Mouse (Mus musculus) cortical plate, adult 2 months (tissue): ENCODE results near the gene Edn2. TPM values are rescaled to one million over a fixed set of nuclear protein-coding genes. Genes with fewer than 3 reads are reported as not detected.
A peak's percentile ranks its signal among the peaks of the same experiment; 100 is the strongest.

Source experiments
- H3K27ac ChIP-seq: fragments of 200-500 bp; 2 replicates; pipeline ENCODE4 v1.5.1; 2012; ENCODE audit warnings: low read length, control low read depth, inconsistent platforms; ENCODE audit not compliant: insufficient read depth
- H3K4me1 ChIP-seq: fragments of 200-500 bp; 2 replicates; pipeline ENCODE4 v1.6.1; 2011; ENCODE audit warnings: low read length; ENCODE audit not compliant: control insufficient read depth, insufficient read depth
- H3K4me3 ChIP-seq: fragments of 200-500 bp; 2 replicates; pipeline ENCODE4 v1.5.1; 2011; ENCODE audit warnings: mild to moderate bottlenecking, low read length, control low read depth; ENCODE audit not compliant: insufficient read depth
- CTCF ChIP-seq: fragments of 200-500 bp; IDR thresholded peaks from 2 replicates; pipeline ENCODE4 v1.5.1; 2011; ENCODE audit warnings: mild to moderate bottlenecking, control low read depth, low read length; ENCODE audit not compliant: insufficient read depth; ENCODE audit errors: extremely low read depth
- POLR2A ChIP-seq: fragments of 200-500 bp; IDR thresholded peaks from 2 replicates; pipeline ENCODE4 v1.6.1; 2011; ENCODE audit warnings: mild to moderate bottlenecking, low read length, control low read depth; ENCODE audit not compliant: insufficient read depth; ENCODE audit errors: extremely low read depth
- polyA plus RNA-seq: library from polyadenylated mRNA; depleted of rRNA; stranded (reverse); fragments of >200 nt; gene quantifications from 2 replicates; pipeline ENCODE4 v1.2.3, GENCODE M21; 2012

Edn2 gene
- polyA plus RNA-seq, 1 experiment: 0.13 TPM

GRCm38 (mm10) chr4:120172050-120172684 is 11.2 kb downstream of the Edn2 start:
- no peak for TF ChIP-seq CTCF
- Histone ChIP-seq H3K27ac (no peak overlapping the region), H3K4me1 (no peaks in the 10 kb centered on the region), H3K4me3 (no peak overlapping the region)

- TF ChIP-seq POLR2A: no peak
- TF ChIP-seq CTCF: no peak
- no peak overlapping the region for H3K27ac ChIP-seq
Measured at GRCm38 (mm10) chr4:120179123-120179522, 18.1 kb downstream of the Edn2 start.

DNA sequence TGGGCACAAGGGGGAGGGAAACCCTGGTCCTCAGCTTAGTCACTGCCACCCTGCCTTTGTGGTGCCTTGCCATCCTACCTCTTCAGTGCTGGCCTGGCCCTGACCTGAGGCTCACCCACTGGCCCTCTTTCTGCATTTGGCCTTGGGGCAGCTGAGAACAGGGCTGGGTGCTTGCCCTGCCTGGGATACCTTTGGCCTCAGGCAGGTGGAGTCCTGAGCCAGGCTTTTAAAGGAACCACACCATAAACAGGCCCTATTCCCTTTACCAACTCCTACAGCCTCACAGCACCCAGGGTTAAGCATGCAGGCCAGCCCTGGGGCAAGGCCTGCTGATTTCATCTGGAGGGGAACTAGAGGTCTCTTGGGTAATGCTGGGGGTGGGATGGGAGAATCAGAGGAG is 19.5 kb downstream of the Edn2 start:
- no peak for TF ChIP-seq CTCF
- TF ChIP-seq POLR2A: no peak
- Histone ChIP-seq H3K4me3 (no peak overlapping the region), H3K27ac (no peak overlapping the region), H3K4me1 (no peaks in the 10 kb centered on the region)

More at GRCm38 (mm10) chr4:120179123-120179522, 18.1 kb downstream of the Edn2 start:
- H3K4me3 ChIP-seq: no peak overlapping the region
- H3K4me1 ChIP-seq: no peaks in the 10 kb centered on the region

GRCm38 (mm10) chr4:120184374-120184991 is 23.5 kb downstream of the Edn2 start:
- TF ChIP-seq CTCF: no peak
- TF ChIP-seq POLR2A: no peak
- Histone ChIP-seq H3K4me3 (no peak overlapping the region), H3K4me1 (no peaks in the 10 kb centered on the region), H3K27ac (no peak overlapping the region)

DNA sequence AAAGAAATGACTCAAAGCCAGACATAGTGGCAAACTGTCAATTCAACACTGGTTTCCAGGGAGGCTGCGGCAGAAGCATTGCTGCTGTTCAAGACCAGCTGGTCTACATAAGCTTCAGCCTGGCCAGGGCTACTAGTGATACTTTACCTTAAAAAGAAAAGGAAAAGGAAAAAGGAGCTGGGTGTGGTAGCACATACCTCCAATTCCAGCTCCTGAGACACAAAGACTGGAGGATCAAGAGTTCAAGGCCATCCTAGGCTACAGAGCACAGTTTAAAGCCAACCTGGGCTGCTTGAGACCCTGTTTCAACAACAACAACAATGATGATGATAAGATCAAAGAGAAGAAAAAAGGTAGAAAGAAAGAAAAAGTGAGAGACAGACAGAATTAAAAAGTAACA is 25.4 kb downstream of the Edn2 start:
- TF ChIP-seq POLR2A (no peak), CTCF (no peak)

DNA sequence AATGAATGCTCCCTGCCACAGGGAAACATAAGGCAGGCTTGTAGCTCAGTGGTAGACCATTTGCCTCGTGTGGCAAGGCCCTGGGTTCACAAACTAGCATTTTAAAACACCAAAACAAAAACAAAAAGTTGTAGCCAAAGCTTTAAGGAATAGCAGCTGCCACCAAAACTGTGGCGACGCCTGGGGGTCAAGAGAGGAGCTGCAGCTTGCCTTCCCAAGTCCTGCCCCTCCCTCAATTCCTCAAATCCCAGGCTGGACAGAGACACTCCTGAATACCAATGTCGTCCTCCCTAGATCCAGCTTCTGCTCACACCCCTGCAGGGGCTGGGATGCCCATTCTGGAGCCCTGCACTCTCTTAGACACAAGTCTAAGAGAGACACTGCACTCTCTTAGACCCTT is 25.9 kb downstream of the Edn2 start:
- TF ChIP-seq CTCF (0 out of 2 replicates have a peak, but pooled peaks have one; percentile 24), POLR2A (no peak)
- no peak overlapping the region for H3K4me3 ChIP-seq
- H3K27ac ChIP-seq: no peak overlapping the region
- no peaks in the 10 kb centered on the region for H3K4me1 ChIP-seq

More for the DNA sequence above, 25.4 kb downstream of the Edn2 start:
- Histone ChIP-seq H3K4me1 (no peaks in the 10 kb centered on the region), H3K4me3 (no peak overlapping the region), H3K27ac (no peak overlapping the region)

- H3K27ac ChIP-seq: no peak overlapping the region
- no peak overlapping the region for H3K4me3 ChIP-seq
- TF ChIP-seq CTCF (no peak), POLR2A (no peak)
- H3K4me1 ChIP-seq: no peaks in the 10 kb centered on the region
Measured at GRCm38 (mm10) chr4:120188204-120188603, 27.2 kb downstream of the Edn2 start.

DNA sequence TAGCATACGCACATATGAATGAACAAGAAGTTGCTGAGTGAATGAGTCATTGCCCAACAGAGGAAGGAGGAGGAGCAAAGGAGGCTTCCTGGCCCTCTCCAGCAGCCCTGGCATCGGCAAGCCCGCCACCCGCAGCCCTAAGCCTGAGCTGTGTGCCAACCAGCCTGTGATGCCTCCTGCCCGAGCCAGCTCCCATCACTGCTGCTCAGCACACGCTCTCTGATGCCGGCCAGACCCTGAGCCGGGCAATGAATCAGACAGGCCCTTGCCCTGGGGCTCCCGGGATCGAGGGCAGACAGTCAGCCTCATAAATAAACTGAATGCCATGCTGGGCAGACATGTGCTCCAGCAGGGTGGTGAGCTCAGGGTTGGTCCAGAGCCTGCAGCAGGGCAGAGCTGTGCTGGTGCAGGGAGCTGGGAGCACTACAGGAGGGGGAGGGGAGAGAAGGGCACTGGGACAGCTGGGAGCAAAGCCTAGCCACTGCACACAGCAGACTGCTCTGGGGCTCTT is 27.7 kb downstream of the Edn2 start:
- Histone ChIP-seq H3K27ac (no peak overlapping the region), H3K4me1 (no peaks in the 10 kb centered on the region), H3K4me3 (no peak overlapping the region)
- no peak for TF ChIP-seq POLR2A
- no peak for TF ChIP-seq CTCF

- Histone ChIP-seq H3K4me3 (no peak overlapping the region), H3K27ac (no peak overlapping the region), H3K4me1 (no peaks in the 10 kb centered on the region)
- TF ChIP-seq POLR2A: no peak
- TF ChIP-seq CTCF: no peak
Measured at GRCm38 (mm10) chr4:120189941-120190340, 28.9 kb downstream of the Edn2 start.

DNA sequence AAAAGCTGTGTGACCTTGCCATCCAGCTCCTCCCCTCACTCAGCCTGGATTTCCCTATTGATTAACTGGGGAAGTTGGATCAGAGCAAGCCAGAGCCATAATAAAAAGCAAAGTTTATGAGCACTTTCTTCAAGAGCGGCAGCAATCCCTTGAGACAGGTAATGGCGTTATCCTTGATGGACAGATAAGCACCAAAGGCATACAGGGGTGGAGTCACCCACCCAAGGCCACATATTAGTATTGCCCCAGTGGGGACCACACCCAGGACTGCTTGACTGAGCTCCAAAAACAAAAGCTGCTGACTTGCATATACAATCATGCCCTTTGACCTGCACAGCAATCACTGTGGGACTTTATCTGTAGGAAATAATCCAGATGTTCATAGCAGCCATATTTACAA is 31.0 kb downstream of the Edn2 start:
- Histone ChIP-seq H3K4me3 (no peak overlapping the region), H3K4me1 (no peaks in the 10 kb centered on the region), H3K27ac (no peak overlapping the region)
- no peak for TF ChIP-seq POLR2A
- no peak for TF ChIP-seq CTCF
